Mouse (Mus musculus) naive thymus-derived CD4-positive, alpha-beta T cell, adult 2 months (primary cell): ENCODE data around the gene Prr15l.

Experiments
- DNase-seq: peaks from one replicate; pipeline ENCODE4 v3.0.0-alpha.2; 2011; ENCODE audit warnings: low read depth

Prr15l gene

GRCm38 (mm10) chr11:96919003-96919402 is 8.9 kb upstream of the Prr15l start:
- no peak for DNase-seq

- DNase-seq = peak; percentile 29
These were observed 3.0 kb upstream of the Prr15l start for GRCm38 (mm10) chr11:96924861-96925260.

GRCm38 (mm10) chr11:96925469-96926148 is 2.3 kb upstream of the Prr15l start:
- no peak for DNase-seq

- no peak for DNase-seq
These were observed 1.3 kb upstream of the Prr15l start for GRCm38 (mm10) chr11:96926587-96926986.

GRCm38 (mm10) chr11:96928691-96929090 is 787 bp downstream of the Prr15l start:
- no peak for DNase-seq

GRCm38 (mm10) chr11:96929096-96929765 is 1.3 kb downstream of the Prr15l start:
- no peak for DNase-seq

- DNase-seq = no peak
These were observed 1.9 kb downstream of the Prr15l start for GRCm38 (mm10) chr11:96929766-96930331.

GRCm38 (mm10) chr11:96931327-96932062 is 3.6 kb downstream of the Prr15l start:
- DNase-seq = no peak

- no peak for DNase-seq
These were observed 5.8 kb downstream of the Prr15l start for GRCm38 (mm10) chr11:96933562-96934276.

GRCm38 (mm10) chr11:96934921-96935356 is 7.0 kb downstream of the Prr15l start:
- peak; percentile 62 for DNase-seq

GRCm38 (mm10) chr11:96935872-96936650 is 8.2 kb downstream of the Prr15l start:
- DNase-seq = no peak

- peak; percentile 35 for DNase-seq
These were observed 9.9 kb downstream of the Prr15l start for GRCm38 (mm10) chr11:96937549-96938425.

GRCm38 (mm10) chr11:96938426-96938800 is 10.5 kb downstream of the Prr15l start:
- DNase-seq = no peak

- no peak for DNase-seq
These were observed 12.9 kb downstream of the Prr15l start for GRCm38 (mm10) chr11:96940578-96941465.

- no peak for DNase-seq
These were observed 14.2 kb downstream of the Prr15l start for GRCm38 (mm10) chr11:96941989-96942590.

- peak; percentile 96 for DNase-seq
These were observed 15.9 kb downstream of the Prr15l start, which contains the start of gene Pnpo for GRCm38 (mm10) chr11:96943746-96944304. Gene Pnpo (minus strand): TSS chr11:96943986.

GRCm38 (mm10) chr11:96944844-96945580 is 17.1 kb downstream of the Prr15l start:
- DNase-seq = peak; percentile 70

- DNase-seq = no peak
These were observed 18.6 kb downstream of the Prr15l start for GRCm38 (mm10) chr11:96946498-96946897.
